Mouse (Mus musculus): ENCODE measurements around the gene Gpr107. TPM values are rescaled to one million over a fixed set of nuclear protein-coding genes. Genes with fewer than 3 reads are reported as not detected.

Gene Gpr107
- polyA plus RNA-seq, 1 experiment from 2014 or later, result 41.9 TPM

- peak within 1 kb of the TSS; percentile 94 for H3K4me3 ChIP-seq
- peaks cover 31% of the 10 kb centered on the region for H3K4me1 ChIP-seq
- H3K27ac ChIP-seq, result peak within 1 kb of the TSS; percentile 91
- peak; percentile 87 for ATAC-seq (ENCODE audit: insufficient number of reproducible peaks, low FRiP score, low TSS enrichment, low read depth)
- H3K36me3 ChIP-seq, result peaks cover 9% of the 10 kb centered on the region
- no peaks in the 10 kb centered on the region for H3K9me3 ChIP-seq
- H3K27me3 ChIP-seq, result no peaks in the 10 kb centered on the region
- peak within 1 kb of the TSS; percentile 75 for H3K4me2 ChIP-seq
- H3K9ac ChIP-seq, result peak within 1 kb of the TSS; percentile 94
- WGBS, result under 1% methylated on average over 56 of the region's 59 CpGs
Measured at GRCm38 (mm10) chr2:31141867-31142454, 10.2 kb upstream of the Gpr107 start, which contains the start of gene Fnbp1. Gene Fnbp1 (minus strand): TSS chr2:31142008.

DNA sequence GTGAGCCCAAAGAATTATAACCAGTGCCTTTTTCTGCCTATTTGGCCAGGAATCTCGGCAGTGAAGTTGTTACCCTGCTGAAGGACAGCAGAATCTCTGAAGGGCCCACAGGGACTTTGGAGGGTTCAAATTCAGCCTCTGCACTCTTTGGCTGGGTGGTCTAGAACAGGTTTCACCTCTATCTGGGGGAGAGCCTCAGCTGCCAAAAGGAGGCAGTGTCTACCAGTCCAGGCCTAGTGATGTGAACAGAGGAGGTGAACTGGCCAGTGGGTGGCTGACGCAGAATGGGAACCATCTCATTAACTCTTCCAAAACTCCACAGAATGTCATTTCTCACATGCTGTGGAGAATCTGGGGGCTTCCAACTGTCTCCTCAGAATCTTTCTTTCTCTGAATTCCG lies 9.6 kb upstream of the Gpr107 start:
- WGBS, result 32% methylated on average over 3 of the region's 3 CpGs
- H3K9ac ChIP-seq, result peak overlapping the region; percentile 33
- H3K4me3 ChIP-seq, result peak overlapping the region; percentile 94
- peak overlapping the region; percentile 91 for H3K27ac ChIP-seq
- H3K27me3 ChIP-seq, result no peaks in the 10 kb centered on the region
- H3K4me2 ChIP-seq, result peak overlapping the region; percentile 75
- H3K9me3 ChIP-seq, result no peaks in the 10 kb centered on the region
- peaks cover 27% of the 10 kb centered on the region for H3K4me1 ChIP-seq
- no peak for ATAC-seq (ENCODE audit: insufficient number of reproducible peaks, low FRiP score, low TSS enrichment, low read depth)
- H3K36me3 ChIP-seq, result peaks cover 13% of the 10 kb centered on the region

DNA sequence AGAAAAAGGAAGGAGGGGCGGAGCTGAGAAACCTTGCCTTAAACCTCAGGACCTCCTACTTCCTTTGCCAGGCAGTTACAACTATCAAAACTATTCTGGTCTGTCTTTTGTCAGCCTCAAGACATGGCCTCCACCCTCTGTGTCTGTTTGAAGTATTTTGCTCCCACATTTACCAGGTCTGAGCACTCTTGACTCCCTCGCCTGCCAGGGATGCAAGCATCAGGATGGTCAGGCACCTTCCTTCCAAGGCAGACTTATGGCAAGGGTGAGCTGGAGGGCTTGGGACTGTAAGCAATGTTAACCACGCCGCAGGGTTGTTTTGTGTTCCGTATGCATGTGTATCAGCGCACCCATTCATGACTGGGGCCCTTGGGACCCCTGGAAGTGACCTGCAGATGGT lies 8.8 kb upstream of the Gpr107 start:
- WGBS, result 76% methylated on average over 6 of the region's 6 CpGs

GRCm38 (mm10) chr2:31143768-31144695 lies 8.1 kb upstream of the Gpr107 start:
- no peak for ATAC-seq (ENCODE audit: insufficient number of reproducible peaks, low FRiP score, low TSS enrichment, low read depth)
- peaks cover 27% of the 10 kb centered on the region for H3K4me1 ChIP-seq
- 76% methylated on average over 16 of the region's 16 CpGs for WGBS

More for the DNA sequence above, 8.8 kb upstream of the Gpr107 start:
- ATAC-seq (ENCODE audit: insufficient number of reproducible peaks, low FRiP score, low TSS enrichment, low read depth), result no peak
- Histone ChIP-seq H3K27ac (no peak overlapping the region), H3K4me1 (peaks cover 27% of the 10 kb centered on the region), H3K36me3 (peaks cover 19% of the 10 kb centered on the region), H3K4me2 (no peak overlapping the region), H3K9me3 (no peaks in the 10 kb centered on the region), H3K27me3 (no peaks in the 10 kb centered on the region), H3K9ac (no peak overlapping the region), H3K4me3 (no peak overlapping the region)

DNA sequence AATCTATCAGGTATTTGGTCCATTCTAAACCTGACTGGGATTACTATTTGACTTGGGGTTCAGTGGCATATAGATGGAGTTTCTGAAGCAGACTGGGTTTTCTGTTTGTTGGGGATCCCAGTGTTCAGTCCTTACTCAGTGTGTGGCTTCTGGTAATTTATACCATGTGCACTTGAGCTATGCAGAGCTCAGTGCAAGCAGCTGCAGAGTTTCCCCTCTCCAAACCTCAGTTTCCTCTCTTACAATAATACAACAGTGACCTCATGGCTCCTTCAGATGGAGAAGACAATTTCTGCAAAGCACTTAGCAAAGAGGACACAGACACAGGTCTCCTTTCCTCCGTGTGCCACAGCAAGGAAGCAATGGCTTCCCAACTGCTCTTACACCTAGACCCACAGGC lies 7.2 kb upstream of the Gpr107 start:
- Histone ChIP-seq H3K4me1 (peaks cover 26% of the 10 kb centered on the region), H3K36me3 (peaks cover 26% of the 10 kb centered on the region), H3K4me3 (no peak overlapping the region), H3K4me2 (no peak overlapping the region), H3K9ac (no peak overlapping the region), H3K9me3 (no peaks in the 10 kb centered on the region), H3K27me3 (no peaks in the 10 kb centered on the region), H3K27ac (no peak overlapping the region)
- no peak for ATAC-seq (ENCODE audit: insufficient number of reproducible peaks, low FRiP score, low TSS enrichment, low read depth)
- WGBS, result 62% methylated on average over 1 of the region's 1 CpGs

More at GRCm38 (mm10) chr2:31143768-31144695, 8.1 kb upstream of the Gpr107 start:
- Histone ChIP-seq H3K36me3 (peaks cover 19% of the 10 kb centered on the region), H3K27me3 (no peaks in the 10 kb centered on the region), H3K4me2 (no peak overlapping the region), H3K9ac (no peak overlapping the region), H3K4me3 (no peak overlapping the region), H3K27ac (no peak overlapping the region), H3K9me3 (no peaks in the 10 kb centered on the region)

- H3K27me3 ChIP-seq, result no peaks in the 10 kb centered on the region
- H3K4me1 ChIP-seq, result peaks cover 18% of the 10 kb centered on the region; the same call in 1 of the 2 replicates
- no peaks in the 10 kb centered on the region for H3K9me3 ChIP-seq
- WGBS, result 79% methylated on average over 7 of the region's 7 CpGs
- H3K4me3 ChIP-seq, result no peak overlapping the region
- H3K36me3 ChIP-seq, result peaks cover 31% of the 10 kb centered on the region
- H3K27ac ChIP-seq, result no peak overlapping the region
- no peak for ATAC-seq (ENCODE audit: insufficient number of reproducible peaks, low FRiP score, low TSS enrichment, low read depth)
- no peak overlapping the region for H3K4me2 ChIP-seq
- H3K9ac ChIP-seq, result no peak overlapping the region
Measured at GRCm38 (mm10) chr2:31147054-31147453, 5.1 kb upstream of the Gpr107 start.

GRCm38 (mm10) chr2:31150762-31151161 lies 1.4 kb upstream of the Gpr107 start:
- no peak overlapping the region for H3K9ac ChIP-seq
- H3K4me2 ChIP-seq, result no peak overlapping the region
- H3K36me3 ChIP-seq, result peaks cover 31% of the 10 kb centered on the region
- no peak overlapping the region for H3K4me3 ChIP-seq
- peaks cover 14% of the 10 kb centered on the region for H3K4me1 ChIP-seq
- no peak overlapping the region for H3K27ac ChIP-seq
- no peak for ATAC-seq (ENCODE audit: insufficient number of reproducible peaks, low FRiP score, low TSS enrichment, low read depth)
- H3K9me3 ChIP-seq, result no peaks in the 10 kb centered on the region
- H3K27me3 ChIP-seq, result no peaks in the 10 kb centered on the region

GRCm38 (mm10) chr2:31156846-31157245 lies 4.7 kb downstream of the Gpr107 start:
- no peak for ATAC-seq (ENCODE audit: insufficient number of reproducible peaks, low FRiP score, low TSS enrichment, low read depth)
- no peaks in the 10 kb centered on the region for H3K36me3 ChIP-seq
- no peak overlapping the region for H3K4me3 ChIP-seq
- H3K9ac ChIP-seq, result no peak overlapping the region
- H3K4me1 ChIP-seq, result peaks cover 11% of the 10 kb centered on the region
- H3K4me2 ChIP-seq, result no peak overlapping the region
- no peaks in the 10 kb centered on the region for H3K9me3 ChIP-seq
- H3K27ac ChIP-seq, result no peak overlapping the region
- 93% methylated on average over 3 of the region's 3 CpGs for WGBS
- H3K27me3 ChIP-seq, result no peaks in the 10 kb centered on the region

DNA sequence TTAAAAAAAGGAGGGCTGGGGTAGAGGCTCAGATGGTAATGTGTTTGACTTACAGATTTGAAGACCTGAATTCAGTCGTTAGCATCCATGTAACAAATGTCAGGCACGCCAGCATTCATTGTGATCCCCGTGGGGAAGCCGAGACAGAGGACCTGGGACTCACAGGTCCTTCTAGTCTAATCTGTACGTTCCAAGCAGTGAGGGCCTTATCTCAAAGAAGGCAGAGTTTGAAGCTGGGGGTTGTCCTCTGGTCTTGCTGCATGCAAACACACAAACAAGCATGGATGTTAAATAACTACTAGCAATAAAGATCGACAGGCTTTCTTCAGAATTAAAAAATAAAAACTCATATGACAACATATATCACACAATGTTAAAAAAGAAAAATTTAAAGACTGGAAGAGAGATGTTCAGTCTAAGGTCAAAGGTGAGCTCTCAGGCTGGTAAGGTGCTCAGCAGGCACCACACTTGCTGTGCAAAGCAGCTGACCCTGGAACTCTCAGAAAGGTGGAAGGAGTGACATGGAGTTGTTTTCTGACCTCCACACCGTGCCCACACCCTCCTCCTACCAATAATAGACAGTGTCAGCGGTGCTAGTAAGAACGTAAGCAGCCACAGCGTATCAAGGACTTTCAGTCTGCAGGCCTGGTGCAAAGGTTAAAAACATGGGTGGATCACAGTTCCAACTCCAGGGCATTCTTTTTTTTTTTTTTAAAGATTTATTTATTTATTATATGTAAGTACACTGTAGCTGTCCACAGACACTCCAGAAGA lies 8.2 kb downstream of the Gpr107 start:
- peaks cover 22% of the 10 kb centered on the region for H3K4me1 ChIP-seq
- no peaks in the 10 kb centered on the region for H3K27me3 ChIP-seq
- H3K9ac ChIP-seq, result no peak overlapping the region
- no peaks in the 10 kb centered on the region for H3K9me3 ChIP-seq
- no peaks in the 10 kb centered on the region for H3K36me3 ChIP-seq
- H3K27ac ChIP-seq, result no peak overlapping the region
- WGBS, result 87% methylated on average over 10 of the region's 10 CpGs
- no peak for ATAC-seq (ENCODE audit: insufficient number of reproducible peaks, low FRiP score, low TSS enrichment, low read depth)
- no peak overlapping the region for H3K4me2 ChIP-seq
- no peak overlapping the region for H3K4me3 ChIP-seq

DNA sequence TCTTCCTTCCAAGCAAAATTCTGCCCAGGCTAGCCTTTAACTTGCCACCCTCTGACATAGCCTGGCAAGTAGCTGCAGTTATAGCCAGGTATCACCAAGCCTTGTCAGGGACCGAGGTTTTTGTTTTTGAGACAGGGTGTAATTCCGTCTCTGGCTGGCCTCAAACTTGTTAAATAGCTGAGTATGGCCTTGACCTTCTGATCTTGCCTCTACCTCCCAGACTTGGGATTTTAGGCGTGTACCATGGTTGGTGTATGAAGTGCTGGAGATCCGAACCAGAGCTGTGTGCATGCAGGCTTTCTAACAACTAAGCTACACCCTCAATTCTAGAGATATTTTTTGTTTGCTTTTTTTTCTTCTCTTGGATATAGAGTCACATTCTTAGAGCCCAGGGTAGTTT lies 9.5 kb downstream of the Gpr107 start:
- 89% methylated on average over 4 of the region's 4 CpGs for WGBS
- no peak overlapping the region for H3K4me2 ChIP-seq
- peaks cover 27% of the 10 kb centered on the region for H3K4me1 ChIP-seq
- H3K4me3 ChIP-seq, result no peak overlapping the region
- no peaks in the 10 kb centered on the region for H3K27me3 ChIP-seq
- no peak overlapping the region for H3K9ac ChIP-seq
- H3K27ac ChIP-seq, result no peak overlapping the region
- peaks cover 3% of the 10 kb centered on the region; the same call in 1 of the 2 replicates for H3K36me3 ChIP-seq
- H3K9me3 ChIP-seq, result no peaks in the 10 kb centered on the region
- ATAC-seq (ENCODE audit: insufficient number of reproducible peaks, low FRiP score, low TSS enrichment, low read depth), result no peak

- peak overlapping the region; percentile 71 for H3K27ac ChIP-seq
- no peak overlapping the region for H3K4me3 ChIP-seq
- peaks cover 24% of the 10 kb centered on the region for H3K4me1 ChIP-seq
- H3K36me3 ChIP-seq, result peaks cover 19% of the 10 kb centered on the region
- no peak overlapping the region for H3K9ac ChIP-seq
- H3K4me2 ChIP-seq, result no peak overlapping the region
- no peaks in the 10 kb centered on the region for H3K27me3 ChIP-seq
- 72% methylated on average over 11 of the region's 11 CpGs for WGBS
- H3K9me3 ChIP-seq, result no peaks in the 10 kb centered on the region
- ATAC-seq (ENCODE audit: insufficient number of reproducible peaks, low FRiP score, low TSS enrichment, low read depth), result no peak
Measured at GRCm38 (mm10) chr2:31163361-31164118, 11.4 kb downstream of the Gpr107 start.

All from limb, embryonic 15.5 days (tissue).